8 mouse cellular contexts compared by ENCODE assay signal in genomic region chr5:113280138-113280856, GRCm38 (mm10). TPM values are rescaled to one million over a fixed set of nuclear protein-coding genes. Genes with fewer than 3 reads are reported as not detected.
DNase-seq lines count a peak whose midpoint lies in the region; ATAC-seq and TF ChIP-seq lines count a peak whose summit lies in the region.

No protein-coding gene starts in this region.

- H3K4me3 ChIP-seq in ES-Bruce4 (ENCODE audit: low read depth, low read length), result peak overlapping the region; percentile 79
- peak overlapping the region; percentile 34 for H3K4me3 ChIP-seq in hindbrain, embryonic 11.5 days (ENCODE audit: low read depth, low read length)
- H3K4me3 ChIP-seq in limb, embryonic 15.5 days, result 0 out of 2 replicates have a peak overlapping the region, but pooled peaks have one; percentile 10
- no peak overlapping the region for H3K4me3 ChIP-seq in midbrain, embryonic 16.5 days (ENCODE audit: low read depth, low read length)

- no peak for TF ChIP-seq EP300 in ES-Bruce4 (IDR thresholded peaks at IDR 0.05; ENCODE audit: insufficient read depth, low read depth, low read length)

- H3K4me1 ChIP-seq in ES-Bruce4 (ENCODE audit: control insufficient read depth, insufficient read depth, low read length), result no peaks in the 10 kb centered on the region
- H3K4me1 ChIP-seq in hindbrain, embryonic 11.5 days (replicated peaks; ENCODE audit: control insufficient read depth, insufficient read depth, low read length), result no peaks in the 10 kb centered on the region
- no peaks in the 10 kb centered on the region for H3K4me1 ChIP-seq in limb, embryonic 15.5 days
- H3K4me1 ChIP-seq in midbrain, embryonic 16.5 days (ENCODE audit: control insufficient read depth, insufficient read depth, low read length), result 0 out of 2 replicates have a peak, but pooled peaks cover 2% of the 10 kb centered on the region

- peak; percentile 85 for DNase-seq in ZHBTc4 (ENCODE audit: low read depth, low spot score)
- peak; percentile 80 for DNase-seq in hindbrain, embryonic 11.5 days (ENCODE audit: low spot score)
- DNase-seq in ovary, postnatal 14 days (ENCODE audit: low spot score), result no peak
- DNase-seq in left cerebral cortex, adult 9 months (ENCODE audit: low spot score in 2 of 2), result no peak
- no peak for DNase-seq in spleen, postnatal 4 days (ENCODE audit: low spot score in 2 of 2)

- no peaks in the 10 kb centered on the region for H3K36me3 ChIP-seq in ES-Bruce4 (ENCODE audit: control insufficient read depth, insufficient read depth, low read length, poor library complexity, severe bottlenecking)
- no peaks in the 10 kb centered on the region; the same call in 1 of the 2 replicates for H3K36me3 ChIP-seq in hindbrain, embryonic 11.5 days (ENCODE audit: control insufficient read depth, insufficient read depth, low read length)
- no peaks in the 10 kb centered on the region for H3K36me3 ChIP-seq in limb, embryonic 15.5 days
- peaks cover 24% of the 10 kb centered on the region for H3K36me3 ChIP-seq in midbrain, embryonic 16.5 days (ENCODE audit: control insufficient read depth, insufficient read depth, low read length)

- H3K27ac ChIP-seq in ES-Bruce4 (ENCODE audit: insufficient read depth, low read length), result no peak overlapping the region
- H3K27ac ChIP-seq in hindbrain, embryonic 11.5 days (ENCODE audit: low read depth, low read length), result peak overlapping the region; percentile 27; the same call in 1 of the 2 replicates
- no peak overlapping the region for H3K27ac ChIP-seq in limb, embryonic 15.5 days
- H3K27ac ChIP-seq in midbrain, embryonic 16.5 days (ENCODE audit: low read length), result no peak overlapping the region

- WGBS in hindbrain, embryonic 11.5 days, result 29% methylated on average over 15 of the region's 15 CpGs
- WGBS in limb, embryonic 15.5 days, result 28% methylated on average over 15 of the region's 15 CpGs
- WGBS in midbrain, embryonic 16.5 days, result 26% methylated on average over 15 of the region's 15 CpGs

- peak overlapping the region; percentile 48 for H3K4me2 ChIP-seq in hindbrain, embryonic 11.5 days (replicated peaks; ENCODE audit: low read depth, low read length)
- peak overlapping the region; percentile 15; the same call in 1 of the 2 replicates for H3K4me2 ChIP-seq in limb, embryonic 15.5 days
- no peak overlapping the region for H3K4me2 ChIP-seq in midbrain, embryonic 16.5 days (ENCODE audit: low read length)

- ATAC-seq in hindbrain, embryonic 11.5 days (ENCODE audit: low FRiP score), result peak; percentile 87
- ATAC-seq in limb, embryonic 15.5 days (ENCODE audit: insufficient number of reproducible peaks, low FRiP score, low TSS enrichment, low read depth), result no peak
- ATAC-seq in midbrain, embryonic 16.5 days, result peak; percentile 54; the same call in 1 of the 2 replicates

- H3K27me3 ChIP-seq in ES-Bruce4 (ENCODE audit: control insufficient read depth, insufficient read depth, low read length, poor library complexity, severe bottlenecking), result no peaks in the 10 kb centered on the region
- H3K27me3 ChIP-seq in hindbrain, embryonic 11.5 days (ENCODE audit: control insufficient read depth, insufficient read depth, low read length), result no peaks in the 10 kb centered on the region; the same call in 1 of the 2 replicates
- peaks cover 4% of the 10 kb centered on the region; the same call in 1 of the 2 replicates for H3K27me3 ChIP-seq in limb, embryonic 15.5 days
- no peaks in the 10 kb centered on the region for H3K27me3 ChIP-seq in midbrain, embryonic 16.5 days (ENCODE audit: control insufficient read depth, insufficient read depth, low read depth, low read length)

- H3K9ac ChIP-seq in ES-Bruce4 (ENCODE audit: low read depth, poor library complexity, severe bottlenecking), result no peak overlapping the region
- H3K9ac ChIP-seq in hindbrain, embryonic 11.5 days (ENCODE audit: low read depth, low read length), result peak overlapping the region; percentile 54
- H3K9ac ChIP-seq in limb, embryonic 15.5 days, result no peak overlapping the region
- no peak overlapping the region for H3K9ac ChIP-seq in midbrain, embryonic 16.5 days (ENCODE audit: low read depth, low read length)

- no peaks in the 10 kb centered on the region for H3K9me3 ChIP-seq in ES-Bruce4 (replicated peaks; ENCODE audit: control insufficient read depth, insufficient read depth, low read length, poor library complexity, severe bottlenecking)
- H3K9me3 ChIP-seq in hindbrain, embryonic 11.5 days (ENCODE audit: control insufficient read depth, low read length), result no peaks in the 10 kb centered on the region
- H3K9me3 ChIP-seq in limb, embryonic 15.5 days, result no peaks in the 10 kb centered on the region
- H3K9me3 ChIP-seq in midbrain, embryonic 16.5 days (replicated peaks; ENCODE audit: control insufficient read depth, low read length, poor library complexity, severe bottlenecking), result no peaks in the 10 kb centered on the region

- no peak for TF ChIP-seq CTCF in ES-Bruce4 (IDR thresholded peaks at IDR 0.05; ENCODE audit: low read depth, low read length)

- TF ChIP-seq POLR2A in ES-Bruce4 (IDR thresholded peaks at IDR 0.05; ENCODE audit: insufficient read depth, low read length), result peak; percentile 45

RNA-seq across cellular contexts. Expression of gene Sgsm1, which starts 30.3 kb away (rescaled TPM):
- polyA plus RNA-seq in ES-Bruce4 (2011; ENCODE audit: insufficient read depth, insufficient read length, low read depth, missing spikeins), result 11.7 and 12.6 TPM in 2 replicates
- 8.5 and 10.5 TPM in 2 replicates for polyA plus RNA-seq in hindbrain, embryonic 11.5 days (2014; fragmentation: Nextera tagmentation; extraction: Ambion mirVana)
- 2.0 and 2.1 TPM in 2 replicates for polyA plus RNA-seq in limb, embryonic 15.5 days (2015; fragmentation: Nextera tagmentation; extraction: Ambion mirVana)
- polyA plus RNA-seq in midbrain, embryonic 16.5 days (2015; fragmentation: Nextera tagmentation; extraction: Ambion mirVana), result 27.5 and 29.4 TPM in 2 replicates

RNA-seq across cellular contexts. Expression of gene Tmem211, which starts 53.6 kb away (rescaled TPM):
- polyA plus RNA-seq in ES-Bruce4 (2011; ENCODE audit: insufficient read depth, insufficient read length, low read depth, missing spikeins), result 0.76 and 0.97 TPM in 2 replicates
- polyA plus RNA-seq in hindbrain, embryonic 11.5 days (2014; fragmentation: Nextera tagmentation; extraction: Ambion mirVana), result 0.08 TPM in 1 of 2 replicates, not detected in the other
- polyA plus RNA-seq in limb, embryonic 15.5 days (2015; fragmentation: Nextera tagmentation; extraction: Ambion mirVana), result 0.28 and 0.61 TPM in 2 replicates
- polyA plus RNA-seq in midbrain, embryonic 16.5 days (2015; fragmentation: Nextera tagmentation; extraction: Ambion mirVana), result not detected in 2 replicates

RNA-seq across cellular contexts. Expression of gene 2900026A02Rik, which starts 59.3 kb away (rescaled TPM):
- 14.2 and 15.2 TPM in 2 replicates for polyA plus RNA-seq in ES-Bruce4 (2011; ENCODE audit: insufficient read depth, insufficient read length, low read depth, missing spikeins)
- 1.2 and 1.5 TPM in 2 replicates for polyA plus RNA-seq in hindbrain, embryonic 11.5 days (2014; fragmentation: Nextera tagmentation; extraction: Ambion mirVana)
- 14.2 and 15.6 TPM in 2 replicates for polyA plus RNA-seq in limb, embryonic 15.5 days (2015; fragmentation: Nextera tagmentation; extraction: Ambion mirVana)
- 3.8 and 4.2 TPM in 2 replicates for polyA plus RNA-seq in midbrain, embryonic 16.5 days (2015; fragmentation: Nextera tagmentation; extraction: Ambion mirVana)

Comparison
In these comparisons a context has a peak if more than half of its experiments do, and no peak if none do; other contexts are left out.
1. DNase-seq: peak in ZHBTc4 (single experiment) and hindbrain, embryonic 11.5 days (single experiment); none in ovary, postnatal 14 days (single experiment), left cerebral cortex, adult 9 months (0 of 2) and spleen, postnatal 4 days (0 of 2).